Mouse (Mus musculus): ENCODE measurements around the gene Riok1. TPM values are rescaled to one million over a fixed set of nuclear protein-coding genes. Genes with fewer than 3 reads are reported as not detected.

The Riok1 gene
- polyA plus RNA-seq, 1 experiment from 2014 or later, result 50.4 TPM

DNA sequence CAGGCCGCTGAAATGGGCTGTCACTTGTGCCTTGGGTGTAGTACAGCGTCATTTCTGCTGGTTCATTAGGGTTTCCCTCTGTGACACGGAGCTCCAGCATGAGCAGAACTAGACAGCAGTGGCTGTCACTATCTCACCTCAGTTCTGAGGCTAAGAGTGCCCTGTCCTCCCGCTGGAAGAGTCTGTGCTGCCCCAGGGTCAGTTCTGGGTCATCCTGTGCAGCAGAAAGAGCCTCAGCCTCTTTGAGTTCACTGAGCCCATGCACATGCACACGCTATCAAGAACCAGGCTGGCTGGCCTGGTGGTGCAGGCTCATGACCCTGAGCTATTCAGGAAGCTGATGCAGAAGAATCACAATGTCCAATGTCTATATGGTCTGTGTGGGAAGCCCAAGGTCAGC is 37.6 kb downstream of the Riok1 start:
- no peaks in the 10 kb centered on the region for H3K36me3 ChIP-seq (replicated peaks)
- H3K9me3 ChIP-seq, result no peaks in the 10 kb centered on the region
- DNase-seq (ENCODE audit: extremely low spot score, low spot score), result no peak
- 77% methylated on average over 5 of the region's 5 CpGs for WGBS
- no peaks in the 10 kb centered on the region for H3K27me3 ChIP-seq (ENCODE audit: poor library complexity, severe bottlenecking)
- peaks cover 17% of the 10 kb centered on the region for H3K4me1 ChIP-seq
- H3K4me3 ChIP-seq, result no peak overlapping the region
- H3K27ac ChIP-seq, result no peak overlapping the region

DNA sequence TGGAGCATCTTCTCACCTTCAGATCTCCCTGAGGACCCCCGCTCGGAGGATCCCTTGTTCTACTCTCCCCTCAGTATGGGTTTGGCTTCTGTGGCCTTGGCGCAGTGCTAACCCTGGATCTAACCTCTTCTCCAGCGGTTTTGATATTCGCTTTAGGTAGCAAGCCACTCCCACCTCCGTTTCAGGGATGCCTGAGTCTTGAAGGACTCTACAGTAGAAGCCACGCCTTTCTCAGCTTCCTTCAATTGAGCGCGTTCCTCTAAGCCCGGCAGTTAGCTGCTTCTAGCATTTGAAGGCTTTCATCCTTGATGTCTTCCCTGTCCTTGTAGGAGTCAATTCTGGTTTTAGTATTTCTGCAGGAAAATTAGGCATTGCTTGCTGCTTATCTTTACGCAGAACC is 40.3 kb downstream of the Riok1 start:
- H3K36me3 ChIP-seq (replicated peaks), result no peaks in the 10 kb centered on the region
- no peak for DNase-seq (ENCODE audit: extremely low spot score, low spot score)
- H3K27me3 ChIP-seq (ENCODE audit: poor library complexity, severe bottlenecking), result no peaks in the 10 kb centered on the region
- no peaks in the 10 kb centered on the region for H3K9me3 ChIP-seq
- no peak overlapping the region for H3K4me3 ChIP-seq
- WGBS, result 20% methylated on average over 11 of the region's 11 CpGs
- H3K27ac ChIP-seq, result no peak overlapping the region
- peaks cover 17% of the 10 kb centered on the region for H3K4me1 ChIP-seq

DNA sequence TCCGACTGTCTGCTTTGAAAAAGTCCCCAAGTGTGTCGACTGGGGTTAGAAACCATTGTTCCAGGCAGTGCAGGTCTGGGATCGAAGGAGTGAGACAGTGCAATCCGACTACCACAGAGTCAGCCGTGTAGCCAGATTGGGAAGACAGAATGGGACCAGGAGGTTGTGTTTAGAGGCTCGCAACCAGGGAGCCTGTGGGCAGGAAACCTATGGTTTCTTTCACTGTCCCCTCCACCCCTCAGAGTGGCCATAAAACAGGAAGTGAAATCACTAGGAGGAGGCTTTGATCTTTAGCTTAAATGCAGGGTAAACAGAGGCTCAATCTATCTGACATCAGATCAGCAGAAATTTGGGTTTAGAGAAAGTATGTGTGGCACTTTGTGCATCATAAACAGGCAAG is 42.0 kb downstream of the Riok1 start:
- H3K27me3 ChIP-seq (ENCODE audit: poor library complexity, severe bottlenecking), result no peaks in the 10 kb centered on the region
- WGBS, result 58% methylated on average over 6 of the region's 6 CpGs
- H3K4me1 ChIP-seq, result peaks cover 17% of the 10 kb centered on the region
- no peak overlapping the region for H3K27ac ChIP-seq
- no peaks in the 10 kb centered on the region for H3K9me3 ChIP-seq
- H3K36me3 ChIP-seq (replicated peaks), result no peaks in the 10 kb centered on the region
- no peak overlapping the region for H3K4me3 ChIP-seq
- DNase-seq (ENCODE audit: extremely low spot score, low spot score), result no peak

DNA sequence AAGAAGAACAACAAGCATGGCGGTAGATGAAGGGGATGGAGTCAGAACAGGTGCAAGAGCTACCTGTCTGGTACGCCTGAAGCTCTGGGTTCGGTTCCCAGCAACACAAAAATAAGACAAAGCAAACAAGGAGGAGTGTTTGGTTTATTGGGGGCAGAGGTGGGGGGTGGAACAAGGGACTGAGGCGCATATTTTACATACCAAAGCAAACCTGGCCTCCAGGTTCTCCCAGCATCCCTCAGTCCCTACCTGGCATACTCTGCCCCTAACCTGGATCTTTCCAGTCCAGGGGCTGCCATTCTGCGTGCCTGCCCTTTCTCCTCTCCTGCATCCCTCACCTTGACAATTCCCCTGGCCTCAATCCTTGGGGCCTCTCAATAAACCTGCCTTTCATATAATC is 42.6 kb downstream of the Riok1 start:
- no peaks in the 10 kb centered on the region for H3K9me3 ChIP-seq
- no peaks in the 10 kb centered on the region for H3K36me3 ChIP-seq (replicated peaks)
- no peak overlapping the region for H3K4me3 ChIP-seq
- H3K27ac ChIP-seq, result no peak overlapping the region
- no peaks in the 10 kb centered on the region for H3K27me3 ChIP-seq (ENCODE audit: poor library complexity, severe bottlenecking)
- 82% methylated on average over 5 of the region's 5 CpGs for WGBS
- peaks cover 14% of the 10 kb centered on the region for H3K4me1 ChIP-seq
- DNase-seq (ENCODE audit: extremely low spot score, low spot score), result no peak

DNA sequence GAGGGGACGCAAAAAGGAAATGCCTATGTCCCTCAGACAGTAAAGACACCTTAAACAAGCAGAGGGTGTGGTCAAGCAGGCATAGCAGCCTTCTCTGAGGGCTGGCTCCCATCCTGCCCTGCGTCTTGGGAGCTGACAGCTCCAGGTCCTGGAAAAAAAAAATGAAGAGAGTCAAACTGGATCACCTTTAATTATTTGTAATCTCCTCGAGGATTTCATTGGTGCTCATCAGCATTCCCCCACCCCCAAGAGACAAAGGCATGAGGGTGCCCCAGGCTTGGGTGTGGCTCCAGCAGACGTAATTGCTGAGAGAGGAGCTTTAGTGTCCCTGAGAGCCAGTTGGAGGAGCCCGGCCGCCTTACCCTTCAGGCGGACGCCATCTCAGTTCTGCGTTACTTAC is 43.2 kb downstream of the Riok1 start:
- no peaks in the 10 kb centered on the region for H3K36me3 ChIP-seq (replicated peaks)
- H3K4me3 ChIP-seq, result no peak overlapping the region
- no peaks in the 10 kb centered on the region for H3K9me3 ChIP-seq
- no peak overlapping the region for H3K27ac ChIP-seq
- peaks cover 13% of the 10 kb centered on the region for H3K4me1 ChIP-seq
- H3K27me3 ChIP-seq (ENCODE audit: poor library complexity, severe bottlenecking), result no peaks in the 10 kb centered on the region
- 50% methylated on average over 9 of the region's 9 CpGs for WGBS
- no peak for DNase-seq (ENCODE audit: extremely low spot score, low spot score)

DNA sequence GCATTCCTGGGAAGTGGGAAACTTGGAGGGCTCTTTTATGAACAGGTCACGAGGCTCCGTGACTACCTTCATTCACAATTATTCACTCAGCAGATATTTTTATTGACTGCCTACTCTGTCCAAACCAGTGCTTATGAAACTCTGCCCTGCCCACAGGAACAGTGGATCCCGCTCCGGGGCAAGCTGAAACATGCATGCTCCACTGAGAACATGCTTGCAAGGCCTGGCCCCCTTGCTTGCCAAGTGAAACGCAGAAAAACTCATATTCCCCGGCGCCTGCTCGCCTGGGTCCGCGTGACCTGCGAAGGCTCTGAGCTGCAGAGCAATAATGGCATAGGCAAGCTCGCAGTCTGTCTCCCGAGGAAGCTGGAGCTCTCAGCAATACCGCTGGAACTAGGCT is 43.9 kb downstream of the Riok1 start:
- peaks cover 13% of the 10 kb centered on the region for H3K4me1 ChIP-seq
- 88% methylated on average over 14 of the region's 14 CpGs for WGBS
- no peaks in the 10 kb centered on the region for H3K36me3 ChIP-seq (replicated peaks)
- H3K9me3 ChIP-seq, result no peaks in the 10 kb centered on the region
- no peak for DNase-seq (ENCODE audit: extremely low spot score, low spot score)
- no peak overlapping the region for H3K27ac ChIP-seq
- no peaks in the 10 kb centered on the region for H3K27me3 ChIP-seq (ENCODE audit: poor library complexity, severe bottlenecking)
- no peak overlapping the region for H3K4me3 ChIP-seq

DNA sequence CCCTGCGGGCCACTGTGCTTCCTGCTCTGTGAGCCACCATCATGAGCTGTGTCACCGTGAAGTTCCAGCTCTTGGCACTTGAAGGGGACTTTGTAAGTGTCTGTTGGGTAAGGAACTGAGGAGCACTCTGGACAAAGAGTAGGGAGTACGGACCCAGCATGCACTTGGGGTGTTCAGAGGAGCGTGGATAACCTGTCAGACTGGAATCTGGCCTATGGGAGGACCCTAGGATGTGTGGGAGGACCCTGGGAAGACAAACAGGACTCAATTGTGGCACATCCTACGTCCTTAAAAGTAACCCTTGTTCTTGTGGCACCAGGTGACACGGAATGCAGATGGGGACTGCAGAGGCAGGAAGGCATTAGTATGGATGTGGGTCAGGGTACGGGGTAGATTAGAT is 44.4 kb downstream of the Riok1 start:
- H3K27ac ChIP-seq, result no peak overlapping the region
- no peaks in the 10 kb centered on the region for H3K9me3 ChIP-seq
- H3K4me1 ChIP-seq, result peaks cover 13% of the 10 kb centered on the region
- no peak overlapping the region for H3K4me3 ChIP-seq
- no peaks in the 10 kb centered on the region for H3K36me3 ChIP-seq (replicated peaks)
- WGBS, result 86% methylated on average over 7 of the region's 7 CpGs
- H3K27me3 ChIP-seq (ENCODE audit: poor library complexity, severe bottlenecking), result no peaks in the 10 kb centered on the region
- DNase-seq (ENCODE audit: extremely low spot score, low spot score), result no peak

DNA sequence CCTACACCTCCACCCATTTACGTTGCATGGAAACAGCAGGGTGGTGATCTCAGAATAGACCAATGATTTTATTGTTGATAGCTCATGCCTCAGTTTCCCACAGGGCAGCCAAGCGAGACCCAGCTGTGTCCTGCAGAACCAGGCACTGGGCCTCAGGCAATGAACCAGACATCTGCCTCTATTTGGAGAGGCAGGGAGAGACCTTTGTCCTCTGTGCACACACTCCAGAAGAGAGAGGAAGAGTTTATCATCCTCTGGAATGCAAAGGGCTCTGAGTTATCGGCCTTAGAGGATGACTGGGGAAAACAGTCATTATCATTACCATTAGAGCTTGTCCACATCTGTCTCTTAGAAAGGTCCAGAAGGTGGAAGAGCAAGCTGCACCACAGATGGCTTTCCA is 49.9 kb downstream of the Riok1 start:
- H3K36me3 ChIP-seq (replicated peaks), result no peaks in the 10 kb centered on the region
- 69% methylated on average over 3 of the region's 3 CpGs for WGBS
- H3K27ac ChIP-seq, result no peak overlapping the region
- no peak overlapping the region for H3K4me3 ChIP-seq
- no peak for DNase-seq (ENCODE audit: extremely low spot score, low spot score)
- no peaks in the 10 kb centered on the region for H3K9me3 ChIP-seq
- H3K27me3 ChIP-seq (ENCODE audit: poor library complexity, severe bottlenecking), result no peaks in the 10 kb centered on the region
- no peaks in the 10 kb centered on the region for H3K4me1 ChIP-seq

DNA sequence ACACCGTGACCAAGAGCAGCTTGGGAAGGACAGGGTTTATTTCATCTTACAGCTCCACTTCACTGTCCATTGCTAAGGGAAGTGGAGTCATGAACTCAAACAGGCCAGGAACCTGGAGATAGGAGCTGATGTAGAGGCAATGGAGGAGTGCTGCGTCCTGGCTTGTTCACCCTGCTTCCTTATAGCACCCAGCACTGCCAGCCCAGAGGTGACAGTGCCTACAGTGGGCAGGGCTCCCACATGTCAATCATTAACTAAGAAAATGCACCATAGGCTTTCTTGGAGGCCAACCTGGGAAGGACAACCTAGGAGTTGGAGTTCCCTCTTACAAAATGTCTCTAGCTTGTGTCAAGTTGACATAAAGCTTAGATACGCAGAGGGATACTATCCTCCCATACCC is 51.2 kb downstream of the Riok1 start:
- Histone ChIP-seq H3K9me3 (no peaks in the 10 kb centered on the region), H3K27me3 (ENCODE audit: poor library complexity, severe bottlenecking) (no peaks in the 10 kb centered on the region), H3K4me1 (no peaks in the 10 kb centered on the region), H3K27ac (no peak overlapping the region), H3K4me3 (no peak overlapping the region), H3K36me3 (replicated peaks) (no peaks in the 10 kb centered on the region)
- no peak for DNase-seq (ENCODE audit: extremely low spot score, low spot score)
- WGBS, result 78% methylated on average over 3 of the region's 3 CpGs

DNA sequence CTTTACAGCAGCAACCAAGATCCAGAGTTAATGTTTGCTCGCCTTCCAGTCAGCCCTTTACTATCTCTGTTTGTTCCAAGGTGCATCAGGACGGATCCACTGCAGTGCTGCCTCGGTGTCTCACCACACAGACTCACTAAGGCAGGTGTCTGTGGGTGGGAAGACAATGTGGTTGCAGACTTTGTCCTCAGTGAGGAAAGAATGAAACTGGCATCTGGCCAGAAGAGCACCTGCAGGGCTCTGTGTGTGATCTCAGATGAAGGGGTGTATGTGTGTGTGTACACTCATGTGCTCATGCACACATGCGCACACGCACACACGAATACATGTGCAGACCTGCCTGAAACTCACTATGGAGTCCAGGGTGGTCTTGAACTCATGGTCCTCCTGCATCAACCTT is 52.7 kb downstream of the Riok1 start:
- H3K9me3 ChIP-seq, result no peaks in the 10 kb centered on the region
- H3K36me3 ChIP-seq (replicated peaks), result no peaks in the 10 kb centered on the region
- H3K4me1 ChIP-seq, result no peaks in the 10 kb centered on the region
- no peaks in the 10 kb centered on the region for H3K27me3 ChIP-seq (ENCODE audit: poor library complexity, severe bottlenecking)
- WGBS, result 95% methylated on average over 6 of the region's 6 CpGs
- no peak for DNase-seq (ENCODE audit: extremely low spot score, low spot score)
- no peak overlapping the region for H3K4me3 ChIP-seq
- no peak overlapping the region for H3K27ac ChIP-seq

DNA sequence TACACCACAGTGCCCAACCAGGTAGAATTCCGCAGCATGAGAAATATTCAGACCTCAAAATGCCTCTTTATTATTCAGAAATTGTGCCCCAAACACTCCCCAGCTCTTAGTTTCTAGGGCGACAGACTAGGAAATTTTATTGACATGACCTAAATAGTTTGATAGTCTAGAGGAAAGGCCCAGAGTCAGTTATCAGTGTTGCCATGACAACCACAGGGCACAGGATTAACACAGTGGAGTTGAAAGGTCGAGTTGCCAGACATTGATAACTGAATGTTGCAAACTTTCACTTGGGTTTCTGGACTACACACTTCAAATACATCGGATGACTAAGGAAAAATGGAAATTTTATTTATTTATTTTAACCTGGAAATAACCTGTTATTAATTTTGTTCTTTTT is 53.1 kb downstream of the Riok1 start:
- no peak for DNase-seq (ENCODE audit: extremely low spot score, low spot score)
- H3K4me1 ChIP-seq, result no peaks in the 10 kb centered on the region
- H3K36me3 ChIP-seq (replicated peaks), result no peaks in the 10 kb centered on the region
- WGBS, result 72% methylated on average over 4 of the region's 4 CpGs
- no peaks in the 10 kb centered on the region for H3K9me3 ChIP-seq
- H3K4me3 ChIP-seq, result no peak overlapping the region
- H3K27me3 ChIP-seq (ENCODE audit: poor library complexity, severe bottlenecking), result no peaks in the 10 kb centered on the region
- no peak overlapping the region for H3K27ac ChIP-seq

DNA sequence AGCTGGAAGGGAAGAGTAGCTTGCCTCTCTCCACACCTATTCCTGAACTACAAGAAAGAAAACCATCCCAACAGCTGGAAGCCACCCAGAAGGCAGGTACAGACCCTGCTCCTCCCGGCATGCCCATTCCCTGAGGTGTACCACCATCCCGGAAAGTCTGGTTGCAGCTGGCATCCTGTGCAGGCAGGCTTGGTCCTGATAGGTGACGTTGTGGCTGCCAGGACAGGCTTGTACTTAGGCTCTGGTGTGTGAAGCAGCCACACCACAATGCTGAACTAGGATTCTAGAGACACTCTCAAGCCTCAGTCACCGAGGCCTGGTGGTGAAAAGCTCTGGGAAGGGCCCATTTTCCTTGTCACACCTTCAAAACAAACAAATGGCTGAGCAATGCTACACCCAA is 59.4 kb downstream of the Riok1 start:
- WGBS, result 77% methylated on average over 4 of the region's 4 CpGs

DNA sequence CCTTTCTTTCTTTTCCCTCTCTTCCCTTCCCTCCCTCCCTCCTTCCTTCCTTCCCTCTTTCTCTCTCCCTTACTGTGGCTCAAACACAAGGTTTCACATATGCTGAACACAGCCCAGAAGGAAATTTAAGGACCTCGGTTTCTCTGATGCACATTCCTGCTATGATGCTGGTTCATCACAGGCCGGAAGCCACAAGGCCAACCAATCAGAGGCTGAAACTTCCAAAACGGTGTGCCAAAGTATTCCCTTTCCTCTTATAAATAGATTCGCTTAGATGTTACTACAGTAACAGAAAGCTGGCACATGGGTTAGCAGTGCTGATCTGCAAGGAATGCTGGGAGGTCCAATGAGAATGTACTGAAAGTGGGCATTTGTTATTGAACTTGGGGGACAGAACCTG is 66.6 kb downstream of the Riok1 start:
- 77% methylated on average over 4 of the region's 4 CpGs for WGBS
- Histone ChIP-seq H3K27me3 (ENCODE audit: poor library complexity, severe bottlenecking) (no peaks in the 10 kb centered on the region), H3K4me3 (no peak overlapping the region), H3K27ac (no peak overlapping the region), H3K36me3 (replicated peaks) (no peaks in the 10 kb centered on the region), H3K9me3 (no peaks in the 10 kb centered on the region), H3K4me1 (no peaks in the 10 kb centered on the region)
- no peak for DNase-seq (ENCODE audit: extremely low spot score, low spot score)

More for the DNA sequence above, 59.4 kb downstream of the Riok1 start:
- Histone ChIP-seq H3K27me3 (ENCODE audit: poor library complexity, severe bottlenecking) (no peaks in the 10 kb centered on the region), H3K27ac (no peak overlapping the region), H3K4me3 (no peak overlapping the region), H3K36me3 (replicated peaks) (no peaks in the 10 kb centered on the region), H3K9me3 (no peaks in the 10 kb centered on the region), H3K4me1 (no peaks in the 10 kb centered on the region)
- no peak for DNase-seq (ENCODE audit: extremely low spot score, low spot score)

DNA sequence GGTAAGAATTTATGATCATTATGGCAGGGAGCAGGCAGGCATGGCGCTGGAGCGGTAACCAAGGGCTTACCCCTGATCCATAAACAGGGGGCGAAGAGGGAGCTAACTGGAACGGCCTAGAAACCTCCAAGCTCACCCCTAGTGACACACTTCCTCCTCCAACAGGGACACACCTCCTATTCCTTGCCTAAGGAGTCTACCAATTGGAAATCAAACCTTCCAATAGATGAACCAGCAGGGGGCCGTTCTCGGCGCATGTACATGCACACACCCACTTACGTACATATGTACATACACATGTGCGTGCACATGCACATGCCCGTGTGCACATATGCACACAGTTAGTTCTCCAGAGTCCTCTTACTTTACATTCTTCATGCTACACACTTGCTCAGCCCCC is 67.7 kb downstream of the Riok1 start:
- Histone ChIP-seq H3K4me1 (no peaks in the 10 kb centered on the region), H3K27me3 (ENCODE audit: poor library complexity, severe bottlenecking) (no peaks in the 10 kb centered on the region), H3K4me3 (no peak overlapping the region), H3K27ac (no peak overlapping the region), H3K9me3 (no peaks in the 10 kb centered on the region), H3K36me3 (replicated peaks) (no peaks in the 10 kb centered on the region)
- no peak for DNase-seq (ENCODE audit: extremely low spot score, low spot score)
- 91% methylated on average over 10 of the region's 10 CpGs for WGBS

Data from forebrain, embryonic 10.5 days (tissue).